Mouse (Mus musculus): ENCODE measurements around the gene Wdr18.

Gene Wdr18

GRCm38 (mm10) chr10:79996272-79997033 lies 36.5 kb downstream of the Wdr18 start, which contains the start of gene Abca7:
Gene Abca7, plus strand, starts transcription at chr10:79996494.
- peak; percentile 83 for DNase-seq (ENCODE audit: low read depth, low spot score)

DNA sequence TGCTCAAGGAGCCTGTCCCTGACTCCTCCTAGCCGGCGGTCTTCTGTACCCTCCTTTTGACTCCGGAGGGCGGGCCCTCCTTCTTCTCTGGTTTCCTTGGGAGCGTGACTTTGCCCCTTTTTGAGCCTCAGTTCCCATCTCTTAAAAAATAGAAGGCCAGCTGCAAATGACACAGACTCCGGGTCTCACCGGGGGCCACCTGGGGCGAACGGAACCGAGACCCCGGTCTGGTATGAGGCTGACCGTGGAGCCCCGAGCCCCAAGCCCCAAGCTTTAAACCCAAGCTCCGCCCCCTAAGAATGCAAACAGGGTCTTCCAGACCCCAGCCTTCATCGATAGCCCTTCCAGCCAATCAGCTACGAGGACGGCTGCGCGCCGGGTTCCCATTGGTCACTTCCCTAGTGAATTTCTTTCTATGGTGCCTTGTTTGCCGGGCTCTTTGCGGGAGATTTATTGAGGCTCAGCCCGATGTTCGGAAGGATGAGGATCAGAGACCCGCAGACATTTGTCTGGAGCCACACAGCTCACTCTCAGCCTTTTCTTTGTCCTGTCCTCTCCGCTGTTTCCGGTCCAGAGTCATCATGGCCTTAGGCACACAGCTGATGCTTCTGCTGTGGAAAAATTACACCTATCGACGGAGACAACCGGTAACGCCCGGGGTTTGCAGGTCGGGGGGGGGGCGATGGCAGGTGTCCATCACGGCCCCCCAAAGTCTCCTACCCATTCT lies 37.2 kb downstream of the Wdr18 start:
- DNase-seq (ENCODE audit: low read depth, low spot score) = no peak

GRCm38 (mm10) chr10:79997819-79998218 lies 37.9 kb downstream of the Wdr18 start:
- DNase-seq (ENCODE audit: low read depth, low spot score) = no peak

- DNase-seq (ENCODE audit: low read depth, low spot score) = no peak
Observed at GRCm38 (mm10) chr10:80001945-80002344, 42.0 kb downstream of the Wdr18 start.

- DNase-seq (ENCODE audit: low read depth, low spot score) = no peak
Observed at GRCm38 (mm10) chr10:80002829-80003228, 42.9 kb downstream of the Wdr18 start.

GRCm38 (mm10) chr10:80003374-80004232 lies 43.7 kb downstream of the Wdr18 start:
- no peak for DNase-seq (ENCODE audit: low read depth, low spot score)

- DNase-seq (ENCODE audit: low read depth, low spot score) = no peak
Observed at GRCm38 (mm10) chr10:80004233-80004705, 44.3 kb downstream of the Wdr18 start.

- DNase-seq (ENCODE audit: low read depth, low spot score) = no peak
Observed at GRCm38 (mm10) chr10:80011740-80012139, 51.8 kb downstream of the Wdr18 start.

DNA sequence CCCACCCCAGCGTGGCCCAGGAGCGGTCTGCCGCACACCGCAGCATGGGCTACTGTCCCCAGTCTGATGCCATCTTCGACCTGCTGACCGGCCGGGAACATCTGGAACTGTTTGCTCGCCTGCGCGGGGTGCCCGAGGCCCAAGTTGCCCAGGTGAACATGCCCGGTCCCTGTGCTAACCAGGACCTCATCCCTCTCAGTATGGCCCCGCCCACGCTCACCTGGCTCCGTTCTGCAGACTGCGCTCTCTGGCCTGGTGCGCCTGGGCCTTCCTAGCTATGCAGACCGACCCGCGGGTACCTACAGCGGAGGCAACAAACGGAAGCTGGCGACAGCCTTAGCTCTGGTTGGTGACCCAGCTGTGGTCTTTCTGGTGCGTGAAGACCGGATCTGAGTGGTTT lies 53.7 kb downstream of the Wdr18 start:
- no peak for DNase-seq (ENCODE audit: low read depth, low spot score)

DNA sequence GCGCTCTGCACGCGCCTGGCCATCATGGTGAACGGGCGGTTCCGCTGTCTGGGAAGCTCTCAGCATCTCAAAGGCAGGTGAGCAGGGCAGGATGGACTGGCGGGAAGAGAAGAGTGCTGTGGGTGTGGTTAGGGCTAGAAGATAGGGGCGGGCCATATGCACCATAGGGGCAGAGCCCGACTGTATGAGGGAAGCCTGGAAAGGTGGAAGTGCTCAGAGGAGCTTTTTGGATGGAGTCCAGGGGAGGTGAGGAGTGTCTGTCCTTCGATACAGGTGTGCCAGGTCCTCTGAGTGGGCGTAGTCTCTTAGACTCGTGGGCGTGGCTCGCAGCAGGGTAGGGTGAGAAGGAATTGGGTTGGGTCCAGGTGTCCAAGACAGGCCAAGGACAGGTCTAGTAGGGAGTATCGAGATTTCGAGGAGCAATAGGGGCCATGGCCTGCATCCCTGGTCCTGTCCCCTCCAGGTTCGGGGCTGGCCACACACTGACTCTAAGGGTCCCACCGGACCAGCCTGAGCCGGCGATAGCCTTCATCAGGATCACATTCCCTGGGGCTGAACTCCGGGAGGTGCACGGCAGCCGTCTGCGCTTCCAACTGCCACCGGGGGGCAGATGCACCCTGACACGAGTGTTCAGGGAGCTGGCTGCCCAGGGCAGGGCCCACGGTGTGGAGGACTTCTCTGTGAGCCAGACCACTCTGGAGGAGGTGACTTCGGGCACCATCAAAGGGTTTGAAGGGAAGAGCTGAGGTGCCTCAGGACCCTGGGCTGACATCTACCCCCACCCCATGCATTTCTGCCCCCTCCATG lies 54.7 kb downstream of the Wdr18 start:
- DNase-seq (ENCODE audit: low read depth, low spot score) = no peak

DNA sequence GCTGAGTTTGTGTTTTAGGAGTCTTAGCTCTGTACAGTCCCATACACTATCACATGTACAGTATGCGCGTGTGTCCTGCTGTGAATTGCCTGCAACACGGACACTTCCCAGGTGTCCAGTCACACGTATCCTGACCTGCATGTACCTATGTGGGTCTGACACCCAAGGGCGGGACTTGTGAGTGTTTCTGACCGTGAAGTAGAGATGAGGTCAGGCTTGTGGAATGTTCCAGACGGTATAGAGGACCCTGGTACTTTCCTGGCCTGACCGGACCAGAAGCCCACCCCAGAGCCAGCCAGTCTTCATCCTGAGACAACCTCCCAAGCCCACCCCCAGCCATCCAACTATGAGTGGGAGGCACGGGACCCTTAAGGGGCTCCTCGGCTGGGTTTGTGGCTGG lies 55.6 kb downstream of the Wdr18 start:
- no peak for DNase-seq (ENCODE audit: low read depth, low spot score)

DNA sequence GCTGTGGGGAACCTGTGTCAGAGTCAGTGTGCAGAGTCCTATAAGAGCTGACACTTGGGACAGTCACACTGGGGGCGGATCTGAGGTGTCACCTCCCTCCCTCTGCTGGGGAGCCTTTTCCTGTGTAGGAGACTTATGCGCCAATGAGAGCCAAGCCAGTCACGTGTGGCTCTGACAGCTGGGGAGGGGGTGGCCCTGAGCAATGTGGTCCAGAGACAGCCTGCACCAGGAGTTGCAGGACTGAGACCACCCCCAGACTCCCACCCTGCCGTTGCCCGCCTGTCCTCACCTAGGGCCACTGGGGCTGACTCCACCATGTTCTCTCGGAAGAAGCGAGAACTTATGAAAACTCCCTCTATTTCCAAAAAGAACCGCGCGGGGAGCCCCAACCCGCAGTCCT lies 56.6 kb downstream of the Wdr18 start, which contains the start of gene Arhgap45:
Arhgap45 (plus strand) TSS at position 143 of the 400 bp plus-strand sequence.
- DNase-seq (ENCODE audit: low read depth, low spot score) = no peak

DNA sequence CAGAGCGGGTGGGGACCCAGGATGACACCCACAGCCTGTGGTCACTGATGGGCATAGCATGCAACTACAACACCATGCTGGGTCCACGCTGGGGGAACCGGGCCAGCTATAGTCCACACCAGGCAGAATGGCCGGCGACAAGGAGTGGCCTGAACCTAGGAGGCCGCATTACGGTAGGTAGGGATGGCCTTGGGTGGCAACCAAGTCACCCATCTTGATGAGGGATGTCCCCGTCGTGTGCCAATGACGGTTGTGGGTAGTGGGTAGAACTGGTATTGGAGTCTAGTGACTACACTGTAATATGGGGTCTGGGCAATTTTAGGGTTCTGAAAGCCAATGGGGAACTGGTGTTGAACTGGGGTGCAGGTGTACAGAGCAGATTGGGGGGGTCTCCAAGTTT lies 57.0 kb downstream of the Wdr18 start:
- no peak for DNase-seq (ENCODE audit: low read depth, low spot score)

DNA sequence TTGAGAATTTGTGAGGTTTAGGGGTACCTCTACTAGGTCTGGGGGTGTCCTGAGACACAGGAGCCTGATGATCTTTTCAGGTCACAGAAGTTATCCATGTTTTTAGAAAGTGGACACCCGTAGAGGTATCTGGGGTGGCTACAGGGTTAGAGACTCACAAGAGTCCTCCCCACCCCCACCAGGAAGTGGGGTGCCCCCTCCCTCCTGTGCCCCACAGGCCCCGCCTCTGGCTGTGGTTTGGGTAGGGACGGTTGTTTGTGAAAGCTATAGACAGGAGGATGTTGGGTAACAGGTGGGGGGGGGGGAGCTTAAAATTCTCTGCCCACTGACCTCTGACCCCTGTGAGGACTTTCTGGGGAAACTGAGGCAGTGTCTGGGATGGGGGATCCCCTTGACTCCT lies 57.4 kb downstream of the Wdr18 start:
- DNase-seq (ENCODE audit: low read depth, low spot score) = no peak

- no peak for DNase-seq (ENCODE audit: low read depth, low spot score)
Observed at GRCm38 (mm10) chr10:80017771-80018170, 57.8 kb downstream of the Wdr18 start.

GRCm38 (mm10) chr10:80018739-80019297 lies 58.9 kb downstream of the Wdr18 start:
- DNase-seq (ENCODE audit: low read depth, low spot score) = no peak

DNA sequence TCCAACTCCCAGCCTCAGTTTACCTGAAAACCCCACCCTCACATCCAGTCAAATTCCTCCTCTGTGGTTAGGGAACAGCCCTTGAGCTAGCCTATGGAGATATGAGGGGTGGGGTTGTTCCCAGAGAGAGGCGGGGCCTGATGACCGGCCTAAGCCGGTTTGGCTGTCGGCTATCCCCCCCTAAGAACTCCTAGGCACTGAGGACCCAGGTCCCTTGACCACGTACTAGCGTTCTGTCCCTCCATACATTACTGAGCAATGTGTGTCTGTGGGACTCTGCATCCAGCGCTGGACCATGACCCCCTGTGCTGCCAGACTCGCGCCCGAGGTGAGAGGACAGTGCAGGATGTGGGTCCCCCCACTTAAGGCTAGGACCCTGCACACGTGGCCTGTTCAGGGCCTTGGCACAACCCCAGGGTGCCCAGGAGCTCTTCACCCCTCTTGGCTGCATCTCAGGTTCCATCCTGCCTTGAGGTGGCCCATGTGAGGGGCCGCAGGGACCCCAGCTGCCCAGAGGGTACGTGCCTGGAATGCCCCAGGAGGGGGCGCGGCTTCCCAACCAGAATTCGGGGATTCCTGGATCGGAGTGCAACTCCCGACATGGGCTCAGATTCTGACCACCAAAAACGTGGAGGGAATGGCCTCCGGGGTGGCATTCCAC lies 59.6 kb downstream of the Wdr18 start:
- DNase-seq (ENCODE audit: low read depth, low spot score) = no peak
